Mouse (Mus musculus) layer of hippocampus, adult 18-20 months (tissue): ENCODE measurements around the gene Zkscan17. TPM values are rescaled to one million over a fixed set of nuclear protein-coding genes. Genes with fewer than 3 reads are reported as not detected.
A peak's percentile ranks its signal among the peaks of the same experiment; 100 is the strongest.

Experiments
- DNase-seq, 2 experiments: peaks; one replicate each; pipeline ENCODE4 v3.0.0; 2022; ENCODE audit warnings: low spot score in 2 of 2
- total RNA-seq, 2 experiments: library from RNA; stranded (reverse); gene quantifications; 2 replicates each; pipeline ENCODE4 v1.2.3; 2021

The Zkscan17 gene
- total RNA-seq, 2 experiments from 2014 or later: 6.5 to 6.6 TPM

DNA sequence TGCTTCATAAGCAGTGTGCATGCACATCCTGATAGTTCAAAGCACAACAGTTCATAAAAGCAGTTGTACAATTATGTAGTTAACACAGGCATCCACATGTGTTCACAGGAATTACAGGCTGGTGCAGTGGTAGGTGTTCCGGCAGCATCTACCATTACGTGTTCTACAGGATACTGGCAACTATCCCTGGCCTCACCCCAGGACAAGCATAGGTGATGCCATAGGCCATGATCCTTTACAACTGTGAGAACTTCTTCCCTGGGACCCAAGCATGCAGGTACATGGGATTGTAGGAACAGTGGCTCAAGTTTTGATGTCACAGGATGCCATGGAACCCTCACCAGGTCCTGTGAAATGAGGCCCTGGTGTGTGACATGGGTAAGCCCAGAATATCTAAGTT lies 66.1 kb downstream of the Zkscan17 start:
- no peak for DNase-seq

DNA sequence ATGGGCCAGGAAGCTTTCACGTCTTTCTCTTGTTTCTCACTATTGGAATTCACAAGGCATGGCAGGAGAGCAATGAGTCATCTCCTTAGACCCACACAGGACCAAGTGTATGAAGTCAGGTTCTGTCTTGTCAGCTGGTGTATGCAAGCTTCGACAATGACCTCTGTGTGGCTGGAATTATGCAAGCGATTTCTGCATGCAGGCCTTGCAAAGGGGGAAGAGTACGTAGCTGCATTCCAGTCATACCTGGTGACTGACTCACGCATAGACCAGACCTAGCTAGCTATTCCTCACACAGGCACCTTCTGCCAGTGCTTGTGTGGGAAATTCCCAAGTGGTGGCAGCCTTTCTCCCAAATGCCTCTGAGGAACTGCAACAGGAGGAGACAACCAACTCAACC lies 67.6 kb downstream of the Zkscan17 start:
- no peak for DNase-seq

- DNase-seq: no peak
These were observed 69.7 kb downstream of the Zkscan17 start for GRCm38 (mm10) chr11:59456891-59457290.

DNA sequence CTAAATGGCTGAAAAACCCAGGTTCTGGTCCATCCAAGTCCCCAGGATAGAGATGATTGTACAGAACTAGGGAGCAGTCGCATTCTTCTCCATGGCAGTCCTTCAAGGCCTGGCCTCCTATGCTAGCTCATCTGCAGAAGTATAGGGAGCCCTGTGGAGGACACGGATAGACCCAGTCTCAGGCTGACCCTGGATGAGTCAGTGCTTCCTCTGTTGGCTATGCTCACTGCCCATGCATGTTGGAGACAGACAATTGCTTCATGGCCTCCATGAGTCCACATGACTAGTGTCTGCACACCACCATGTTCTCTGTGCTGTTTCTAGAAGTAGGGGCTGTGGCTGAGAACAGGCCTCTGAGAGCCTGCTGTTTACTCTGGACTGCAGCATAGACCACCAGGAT lies 70.2 kb downstream of the Zkscan17 start:
- no peak for DNase-seq

DNA sequence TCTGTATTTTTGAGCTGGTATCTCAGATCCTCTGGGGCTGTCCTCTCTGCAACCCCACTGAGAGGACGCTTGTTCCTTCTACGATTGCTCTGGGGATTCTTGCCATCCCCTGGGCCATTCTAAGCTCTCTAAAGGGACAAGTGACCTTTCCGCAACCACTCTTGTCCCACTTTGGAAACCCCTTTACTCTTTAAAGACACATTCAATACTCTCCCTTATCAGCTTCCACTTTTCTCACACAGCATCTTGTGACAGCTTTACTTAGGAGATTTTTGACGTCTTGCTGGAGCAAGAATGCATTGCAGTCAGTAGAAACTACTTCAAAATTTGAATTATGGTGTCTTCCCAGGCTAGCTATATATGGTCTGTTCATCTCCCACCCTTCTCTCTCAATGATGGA lies 75.5 kb downstream of the Zkscan17 start, which contains the start of gene Snap47:
Snap47 (minus strand) TSS at position 101 of the 400 bp plus-strand sequence.
- DNase-seq: no peak

- DNase-seq: peak in 1 of 2 experiments; percentile 16
These were observed 76.2 kb downstream of the Zkscan17 start for GRCm38 (mm10) chr11:59450230-59450771.

DNA sequence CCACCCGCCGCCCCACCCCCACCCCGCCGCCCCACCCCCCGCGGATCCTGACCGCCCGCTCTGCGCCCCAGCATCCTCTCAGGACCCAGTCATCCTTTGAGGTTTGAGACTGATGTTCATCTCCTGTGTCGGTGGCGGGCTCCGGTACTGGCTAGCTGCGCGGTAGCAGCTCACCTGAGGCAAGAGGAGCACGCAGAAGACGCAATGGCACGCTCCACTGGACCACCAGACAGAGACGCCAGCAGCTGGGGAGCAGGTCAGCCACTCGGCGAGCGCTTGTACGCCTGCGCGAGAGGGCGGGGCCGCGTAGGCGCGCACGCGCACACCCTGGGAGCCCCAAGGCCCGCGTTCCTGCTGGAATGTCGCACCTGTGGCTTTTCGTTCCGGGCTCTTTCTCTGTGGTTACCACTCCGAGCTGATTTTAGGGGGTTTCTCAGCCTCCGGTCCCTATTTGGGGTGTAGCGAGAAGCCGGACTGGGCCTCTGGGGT lies 76.8 kb downstream of the Zkscan17 start, which contains the start of gene Jmjd4:
Jmjd4 (plus strand) TSS at position 305 of the 489 bp plus-strand sequence.
- DNase-seq: peak; percentile 89 to 94

- no peak for DNase-seq
These were observed 83.4 kb downstream of the Zkscan17 start for GRCm38 (mm10) chr11:59443102-59443501.

- no peak for DNase-seq
These were observed 88.6 kb downstream of the Zkscan17 start for GRCm38 (mm10) chr11:59437954-59438353.

Other genes with a start within 250 kb of the Zkscan17 start
- gene Wnt3a, start 236.0 kb downstream of the Zkscan17 start, total RNA-seq: under 1 TPM in 1 of 2 experiments, not detected in 1; 0.25 TPM
- 1 to 10 TPM; 3.5 to 4.1 TPM for gene Wnt9a, start 219.8 kb downstream of the Zkscan17 start, total RNA-seq
- not detected for gene Prss38, start 151.1 kb downstream of the Zkscan17 start, total RNA-seq
- gene Jmjd4, start 76.7 kb downstream of the Zkscan17 start, total RNA-seq: 10 to 100 TPM; 24.9 TPM
- 100 to 1,000 TPM; 359 to 367 TPM for gene Snap47, start 75.6 kb downstream of the Zkscan17 start, total RNA-seq
- gene Zfp867, start 54.3 kb downstream of the Zkscan17 start, total RNA-seq: 1 to 10 TPM; 2.4 to 2.5 TPM
- gene Nlrp3, start 14.8 kb upstream of the Zkscan17 start, total RNA-seq: under 1 TPM; 0.79 to 0.92 TPM
- gene Olfr222, start 49.5 kb upstream of the Zkscan17 start, total RNA-seq: not detected
- not detected for gene Olfr223, start 66.5 kb upstream of the Zkscan17 start, total RNA-seq
- 100 to 1,000 TPM; 283 to 287 TPM for gene Mprip, start 134.6 kb upstream of the Zkscan17 start, total RNA-seq